Mouse (Mus musculus) G1E (cell line): Measurements from ENCODE around the gene Adcyap1r1.

Experiments used
- CTCF ChIP-seq: IDR thresholded peaks from 2 replicates; pipeline ENCODE4 v1.5.1; 2012; ENCODE audit warnings: low read depth, low read length, inconsistent platforms, mixed read lengths
- GATA1 ChIP-seq: IDR thresholded peaks from 2 replicates; pipeline ENCODE4 v1.6.1; 2012; ENCODE audit warnings: borderline replicate concordance, low read length, inconsistent platforms, mixed read lengths
- GATA2 ChIP-seq: IDR thresholded peaks from 2 replicates; pipeline ENCODE4 v1.6.1; 2012; ENCODE audit warnings: low read depth, low read length, inconsistent platforms, borderline replicate concordance
- POLR2AphosphoS5 ChIP-seq: IDR thresholded peaks from 2 replicates; pipeline ENCODE4 v1.6.1; 2012; ENCODE audit warnings: low read depth, low read length, inconsistent platforms; ENCODE audit not compliant: insufficient replicate concordance
- TAL1 ChIP-seq: conservative IDR thresholded peaks from 2 replicates; pipeline ENCODE4 v1.6.1; 2012; ENCODE audit warnings: low read depth, low read length, inconsistent platforms, mixed read lengths

DNA sequence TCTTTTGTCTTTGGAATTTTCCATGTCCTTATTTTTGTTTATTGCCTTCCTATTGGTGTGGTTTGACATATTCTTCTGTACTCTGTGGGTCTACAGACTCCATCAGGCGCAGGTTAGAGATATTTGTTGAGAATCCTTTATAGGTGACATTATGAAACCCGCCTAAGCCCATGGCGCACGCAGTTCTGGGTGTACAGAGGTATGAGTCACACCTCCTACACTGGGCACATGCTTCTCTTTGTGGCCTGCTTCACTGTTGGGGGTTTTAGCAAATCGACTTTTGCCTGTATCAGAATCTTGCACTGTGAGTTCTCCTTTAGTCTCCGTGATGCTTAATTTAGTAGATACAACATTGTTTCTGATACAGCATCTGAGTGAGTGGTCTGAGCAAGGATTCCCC is 97.4 kb downstream of the Adcyap1r1 start:
- TF ChIP-seq CTCF, result no peak
- no peak for TF ChIP-seq GATA1
- no peak for TF ChIP-seq TAL1
- no peak for TF ChIP-seq POLR2AphosphoS5
- no peak for TF ChIP-seq GATA2
